Mouse (Mus musculus) spleen, adult 2 months (tissue): ENCODE measurements around the gene Pcsk7. TPM values are rescaled to one million over a fixed set of nuclear protein-coding genes. Genes with fewer than 3 reads are reported as not detected.

Experiments
- DNase-seq, 2 experiments: peaks; one replicate each; pipeline versions ENCODE4 v3.0.0 to v3.0.0-alpha.2; 2012 to 2021; ENCODE audit warnings: low spot score in 2 of 2, low read depth in 1 of 2
- H3K27ac ChIP-seq: fragments of 200-500 bp; 2 replicates; pipeline ENCODE4 v1.5.1; 2012; ENCODE audit warnings: low read length, inconsistent platforms; ENCODE audit not compliant: insufficient read depth
- H3K27me3 ChIP-seq: fragments of 200-500 bp; 2 replicates; pipeline ENCODE4 v1.6.1; 2012; ENCODE audit warnings: mild to moderate bottlenecking, moderate library complexity, low read length, inconsistent platforms; ENCODE audit not compliant: control insufficient read depth, insufficient read depth
- H3K36me3 ChIP-seq: fragments of 200-500 bp; 2 replicates; pipeline ENCODE4 v1.6.1; 2012; ENCODE audit warnings: mild to moderate bottlenecking, low read length, inconsistent platforms; ENCODE audit not compliant: control insufficient read depth, insufficient read depth
- H3K4me1 ChIP-seq: fragments of 200-500 bp; 2 replicates; pipeline ENCODE4 v1.6.1; 2011; ENCODE audit warnings: inconsistent platforms; ENCODE audit not compliant: control insufficient read depth, insufficient read depth, insufficient read length
- H3K4me3 ChIP-seq: fragments of 200-500 bp; 2 replicates; pipeline ENCODE4 v1.5.1; 2011; ENCODE audit warnings: mild to moderate bottlenecking, inconsistent platforms; ENCODE audit not compliant: insufficient read depth, insufficient read length; ENCODE audit errors: extremely low read depth
- CTCF ChIP-seq: fragments of 200-500 bp; IDR thresholded peaks from 2 replicates; pipeline ENCODE4 v1.5.1; 2011; ENCODE audit warnings: mild to moderate bottlenecking, inconsistent platforms; ENCODE audit not compliant: insufficient read depth, insufficient read length, insufficient replicate concordance; ENCODE audit errors: extremely low read depth
- POLR2A ChIP-seq: fragments of 200-500 bp; IDR thresholded peaks from 2 replicates; pipeline ENCODE4 v1.6.1; 2011; ENCODE audit warnings: low read depth, low read length, inconsistent platforms
- WGBS: fragments of 180-500 bp; shearing (Covaris S2); methylation state at CpG from one replicate; pipeline ENCODE4 v1.1.7; 2018; 5-methylcytosine and 5-hydroxymethylcytosine counted together
- polyA plus RNA-seq: library from polyadenylated mRNA; depleted of rRNA; stranded (reverse); fragments of >200 nt; gene quantifications from 2 replicates; pipeline ENCODE4 v1.2.3, GENCODE M21; 2012

Pcsk7 gene
- polyA plus RNA-seq, 1 experiment, result 23.8 TPM

DNA sequence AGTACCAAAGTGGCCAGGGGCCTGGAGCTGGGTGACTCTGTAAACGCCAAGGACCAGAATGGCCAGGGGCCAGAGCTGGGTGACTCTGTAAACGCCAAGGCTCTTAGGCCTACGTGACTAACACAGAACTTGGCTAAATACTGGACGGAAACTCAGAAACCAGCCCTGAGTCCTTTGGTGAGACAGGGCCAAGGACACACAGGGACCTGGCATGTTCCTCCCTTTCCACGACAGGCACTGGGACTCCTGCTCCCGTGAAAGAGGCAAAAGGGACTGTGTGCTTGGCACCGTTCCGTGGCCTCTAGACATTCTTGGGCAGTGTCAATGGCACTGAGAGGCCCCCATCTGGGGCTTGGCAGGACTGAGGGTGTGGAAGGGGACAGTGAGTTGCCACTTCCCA is 31.8 kb downstream of the Pcsk7 start:
- no peak overlapping the region for H3K27ac ChIP-seq
- 96% methylated on average over 8 of the region's 8 CpGs for WGBS
- TF ChIP-seq POLR2A (no peak), CTCF (no peak)
- no peak overlapping the region for H3K4me3 ChIP-seq
- H3K36me3 ChIP-seq, result peaks cover 36% of the 10 kb centered on the region
- no peaks in the 10 kb centered on the region for H3K27me3 ChIP-seq
- H3K4me1 ChIP-seq, result no peaks in the 10 kb centered on the region
- no peak for DNase-seq

DNA sequence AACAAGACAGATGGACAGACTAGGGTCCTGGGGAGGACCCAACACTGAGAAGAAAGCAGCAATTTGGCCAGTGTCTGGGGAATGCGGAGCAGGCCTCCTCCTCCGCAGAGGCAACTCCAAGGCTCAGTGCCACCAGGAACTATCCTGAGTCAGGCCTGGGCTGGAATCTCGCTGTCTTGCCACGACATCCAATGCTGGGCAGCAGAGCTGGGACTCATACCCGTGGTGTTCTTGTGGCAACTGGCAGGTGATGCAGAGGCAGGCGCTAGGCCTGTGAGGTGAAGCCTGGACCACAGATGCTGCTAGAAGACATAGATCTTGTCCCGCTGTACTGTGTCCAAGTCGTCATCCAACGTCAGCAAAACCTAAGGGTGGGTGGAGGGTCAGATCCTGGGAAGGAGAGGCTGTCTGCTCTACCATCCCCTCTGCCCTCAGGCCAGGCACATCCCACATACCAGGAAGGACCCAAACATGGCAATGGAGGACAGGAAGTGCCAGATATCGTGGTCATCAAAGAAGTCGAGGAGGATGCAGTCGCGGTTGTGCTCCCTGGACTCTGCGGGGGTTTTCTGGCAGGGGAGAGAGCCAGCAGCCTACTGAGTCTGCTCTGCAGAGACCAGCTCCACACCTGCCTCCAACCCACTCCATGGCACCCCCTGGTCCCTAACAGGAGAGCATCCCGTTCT is 32.8 kb downstream of the Pcsk7 start:
- WGBS, result 77% methylated on average over 15 of the region's 15 CpGs
- TF ChIP-seq POLR2A, result no peak
- no peak for TF ChIP-seq CTCF
- H3K27me3 ChIP-seq, result no peaks in the 10 kb centered on the region
- H3K36me3 ChIP-seq, result peaks cover 42% of the 10 kb centered on the region
- DNase-seq, result no peak
- H3K27ac ChIP-seq, result no peak overlapping the region
- no peak overlapping the region for H3K4me3 ChIP-seq
- H3K4me1 ChIP-seq, result peaks cover 4% of the 10 kb centered on the region; the same call in 1 of the 2 replicates

DNA sequence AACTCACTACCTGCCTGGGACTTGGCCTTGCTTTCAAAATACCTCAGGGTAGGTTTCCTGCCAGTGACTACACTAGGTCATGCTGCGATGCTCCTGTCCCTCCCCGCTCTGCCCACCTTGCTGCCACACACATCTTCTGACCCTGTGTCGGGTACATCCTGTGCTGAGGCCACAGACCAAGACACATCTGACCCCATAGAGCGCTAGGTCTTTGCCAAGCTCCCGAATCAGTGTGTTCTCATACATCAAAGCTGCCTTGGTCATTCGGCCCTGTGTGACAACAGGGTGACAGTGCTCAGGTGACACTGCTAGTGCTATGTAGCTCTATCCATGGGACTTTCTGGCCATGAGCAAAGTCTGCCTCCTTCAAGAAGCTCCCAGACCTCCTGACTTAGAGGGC is 33.5 kb downstream of the Pcsk7 start:
- TF ChIP-seq CTCF, result no peak
- no peak for TF ChIP-seq POLR2A
- Histone ChIP-seq H3K27me3 (no peaks in the 10 kb centered on the region), H3K4me3 (no peak overlapping the region), H3K27ac (no peak overlapping the region), H3K36me3 (peaks cover 42% of the 10 kb centered on the region), H3K4me1 (peaks cover 11% of the 10 kb centered on the region; the same call in 1 of the 2 replicates)
- 88% methylated on average over 6 of the region's 6 CpGs for WGBS
- DNase-seq, result no peak

DNA sequence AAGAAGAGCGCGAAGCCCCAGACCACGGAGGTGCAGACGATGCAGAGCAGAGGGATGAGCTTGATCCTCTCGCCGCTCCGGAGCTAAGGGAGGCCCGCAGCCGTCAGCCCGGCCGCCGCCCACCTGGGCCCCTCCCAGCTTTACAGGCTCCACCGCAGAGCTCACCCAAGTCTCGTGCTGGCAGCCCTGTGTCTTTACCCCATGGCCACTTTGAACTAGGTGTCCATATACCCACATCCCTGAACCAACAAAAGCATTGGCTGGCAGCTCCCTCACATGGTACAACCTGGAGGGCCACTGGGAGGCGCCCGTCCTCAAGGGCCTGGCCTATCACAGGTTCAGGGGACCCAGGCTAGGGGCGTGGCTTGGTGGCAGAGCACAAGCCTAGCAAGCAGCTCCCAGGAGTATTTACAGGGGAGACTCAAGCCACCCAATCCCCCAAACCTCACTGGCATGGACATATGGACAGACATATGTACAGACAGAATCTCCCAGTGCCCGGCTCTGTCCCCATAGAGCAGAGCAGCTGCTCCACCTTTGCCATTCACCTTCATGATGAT is 35.1 kb downstream of the Pcsk7 start:
- Histone ChIP-seq H3K27ac (no peak overlapping the region), H3K4me1 (peaks cover 25% of the 10 kb centered on the region), H3K27me3 (no peaks in the 10 kb centered on the region), H3K36me3 (peaks cover 42% of the 10 kb centered on the region), H3K4me3 (no peak overlapping the region)
- 90% methylated on average over 18 of the region's 18 CpGs for WGBS
- DNase-seq, result no peak
- TF ChIP-seq CTCF (no peak), POLR2A (no peak)

DNA sequence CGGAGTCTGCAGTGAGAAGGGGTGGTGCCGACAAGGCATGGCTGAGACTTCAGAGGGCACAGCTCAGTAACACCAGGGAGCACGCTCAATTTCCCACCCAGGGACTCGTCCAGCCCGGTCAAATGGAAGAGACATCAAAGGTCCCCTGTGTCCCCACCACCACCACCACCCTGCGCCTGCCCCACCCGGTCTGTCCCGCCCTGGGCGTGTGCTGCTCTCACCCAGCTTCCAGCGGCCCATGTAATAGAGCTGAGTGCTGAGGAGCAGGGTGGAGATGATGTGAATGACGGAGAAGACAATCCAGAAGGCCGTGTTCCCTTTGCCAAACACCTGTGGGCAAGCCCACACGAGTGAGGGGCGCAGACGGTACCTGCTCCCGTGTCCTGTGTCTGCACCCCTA is 36.2 kb downstream of the Pcsk7 start:
- peaks cover 42% of the 10 kb centered on the region for H3K36me3 ChIP-seq
- TF ChIP-seq CTCF (no peak), POLR2A (no peak)
- H3K4me1 ChIP-seq, result peaks cover 25% of the 10 kb centered on the region
- no peak overlapping the region for H3K4me3 ChIP-seq
- no peak for DNase-seq
- H3K27me3 ChIP-seq, result no peaks in the 10 kb centered on the region
- no peak overlapping the region for H3K27ac ChIP-seq
- WGBS, result 97% methylated on average over 16 of the region's 16 CpGs

DNA sequence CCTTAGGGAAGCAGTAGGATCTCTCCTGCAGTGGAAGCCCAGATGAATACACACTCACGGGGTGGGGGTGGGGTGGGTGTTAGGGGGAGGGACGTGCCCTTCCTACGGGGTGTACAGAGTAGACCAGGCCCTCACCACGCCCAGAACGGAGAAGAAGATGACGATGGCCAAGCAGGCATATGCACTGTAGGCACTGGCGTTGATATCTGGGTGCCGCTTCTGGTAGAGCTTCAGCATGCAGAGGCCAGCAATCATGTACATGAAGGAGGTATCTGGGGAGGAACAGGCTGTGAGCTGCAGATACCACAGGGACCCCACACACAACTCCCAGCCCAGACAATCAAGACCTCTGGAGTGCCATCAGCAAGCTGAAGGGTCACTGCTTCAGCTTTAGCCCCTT is 36.6 kb downstream of the Pcsk7 start:
- no peak overlapping the region for H3K4me3 ChIP-seq
- no peak overlapping the region for H3K27ac ChIP-seq
- no peaks in the 10 kb centered on the region for H3K27me3 ChIP-seq
- H3K4me1 ChIP-seq, result peaks cover 25% of the 10 kb centered on the region
- no peak for DNase-seq
- no peak for TF ChIP-seq POLR2A
- peaks cover 44% of the 10 kb centered on the region for H3K36me3 ChIP-seq
- 91% methylated on average over 8 of the region's 8 CpGs for WGBS
